Mouse (Mus musculus) neural tube, embryonic 14.5 days (tissue): ENCODE measurements around the gene Glp1r. TPM values are rescaled to one million over a fixed set of nuclear protein-coding genes. Genes with fewer than 3 reads are reported as not detected.

ENCODE experiments used
- ATAC-seq: fragments of 200-750 bp; cut with Nextera tagmentation; 2 replicates; pipeline ENCODE4 v1.8.0; 2017; ENCODE audit warnings: low read depth, mild to moderate bottlenecking, moderate TSS enrichment, moderate library complexity
- H3K27ac ChIP-seq: fragments of 300-500 bp; sonication (generic); 2 replicates; pipeline ENCODE4 v1.5.1; 2014; ENCODE audit warnings: low read depth, mild to moderate bottlenecking, control low read depth, low read length, moderate library complexity, mixed read lengths
- H3K27me3 ChIP-seq: fragments of 300-500 bp; sonication (generic); 2 replicates; pipeline ENCODE4 v1.6.1; 2014; ENCODE audit warnings: low read length; ENCODE audit not compliant: control insufficient read depth, insufficient read depth
- H3K36me3 ChIP-seq: fragments of 300-500 bp; sonication (generic); 2 replicates; pipeline ENCODE4 v1.6.1; 2014; ENCODE audit warnings: low read length, mixed read lengths; ENCODE audit not compliant: control insufficient read depth, insufficient read depth
- H3K4me1 ChIP-seq: fragments of 300-500 bp; sonication (generic); 2 replicates; pipeline ENCODE4 v1.6.1; 2014; ENCODE audit warnings: low read length; ENCODE audit not compliant: control insufficient read depth, insufficient read depth
- H3K4me2 ChIP-seq: fragments of 300-500 bp; sonication (generic); 2 replicates; pipeline ENCODE4 v1.6.1; 2014; ENCODE audit warnings: mild to moderate bottlenecking, low read depth, low read length, control low read depth
- H3K4me3 ChIP-seq: fragments of 300-500 bp; sonication (generic); 2 replicates; pipeline ENCODE4 v1.5.1; 2014; ENCODE audit warnings: low read depth, low read length, control low read depth, mixed read lengths
- H3K9ac ChIP-seq: fragments of 300-500 bp; sonication (generic); replicated peaks from 2 replicates; pipeline ENCODE4 v1.6.1; 2014; ENCODE audit warnings: low read depth, mild to moderate bottlenecking, control low read depth, low read length, mixed read lengths
- H3K9me3 ChIP-seq: fragments of 300-500 bp; sonication (generic); 2 replicates; pipeline ENCODE4 v1.6.1; 2016; ENCODE audit warnings: low read length; ENCODE audit not compliant: control insufficient read depth
- WGBS: fragments of 180-500 bp; shearing (Covaris S2); extraction: QIAGEN DNeasy Blood & Tissue Kit; methylation state at CpG from one replicate; pipeline ENCODE4 v1.1.7; 2014; 5-methylcytosine and 5-hydroxymethylcytosine counted together
- polyA plus RNA-seq: library from polyadenylated mRNA; unstranded; fragments of >200 nt; fragmentation: Nextera tagmentation; extraction: Ambion mirVana; gene quantifications from 2 replicates; pipeline ENCODE4 v1.2.1, GENCODE M21; 2014

Glp1r gene
- polyA plus RNA-seq, 1 experiment from 2014 or later: 2.0 TPM

DNA sequence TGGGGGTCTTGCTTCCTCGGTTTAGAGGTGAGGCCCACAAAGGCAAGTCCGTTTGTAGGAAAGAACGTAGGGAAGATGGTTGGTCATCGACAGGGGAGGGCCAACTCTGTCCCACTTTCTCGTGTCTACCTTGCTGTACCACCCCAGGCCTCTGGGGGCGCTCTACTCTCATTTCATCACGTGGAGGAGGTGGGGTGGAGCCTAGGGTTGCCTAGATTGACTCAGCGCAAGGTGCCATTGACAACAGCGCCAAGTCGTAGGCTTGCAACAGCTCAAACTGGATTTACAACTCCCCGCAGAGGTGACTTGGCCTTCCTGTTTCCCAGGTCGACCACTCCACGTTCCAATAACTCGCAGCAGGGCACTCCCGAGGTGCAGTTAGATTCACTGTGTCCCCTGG lies 27.3 kb upstream of the Glp1r start:
- Histone ChIP-seq H3K9ac (no peak overlapping the region), H3K27me3 (no peaks in the 10 kb centered on the region), H3K9me3 (no peaks in the 10 kb centered on the region), H3K4me2 (no peak overlapping the region), H3K4me1 (no peaks in the 10 kb centered on the region), H3K27ac (no peak overlapping the region), H3K36me3 (no peaks in the 10 kb centered on the region), H3K4me3 (no peak overlapping the region)
- 64% methylated on average over 15 of the region's 15 CpGs for WGBS
- no peak for ATAC-seq

DNA sequence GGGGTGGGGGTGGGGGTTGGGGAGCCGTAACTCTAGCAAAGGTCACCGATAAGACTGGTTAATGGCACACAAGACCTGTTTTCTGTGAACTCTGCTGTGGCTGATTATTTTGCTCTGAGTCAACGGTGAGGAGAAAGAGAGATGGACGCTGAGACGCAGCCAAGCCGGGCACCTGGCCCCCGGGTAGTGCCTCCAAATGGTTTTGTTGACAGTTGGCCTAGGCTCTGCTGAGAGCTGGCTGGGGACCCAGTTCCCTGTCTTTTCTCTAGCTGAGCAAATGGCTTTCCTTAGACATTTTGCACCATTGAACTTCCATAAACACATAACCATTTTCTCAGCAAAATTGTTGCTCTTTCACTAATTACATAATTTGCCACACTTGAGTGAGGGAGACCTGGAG lies 24.2 kb upstream of the Glp1r start:
- 77% methylated on average over 7 of the region's 7 CpGs for WGBS
- H3K4me3 ChIP-seq: no peak overlapping the region
- H3K9ac ChIP-seq: no peak overlapping the region
- H3K27ac ChIP-seq: no peak overlapping the region
- no peaks in the 10 kb centered on the region for H3K27me3 ChIP-seq
- ATAC-seq: no peak
- H3K4me1 ChIP-seq: 0 out of 2 replicates have a peak, but pooled peaks cover under 1% of the 10 kb centered on the region
- H3K36me3 ChIP-seq: no peaks in the 10 kb centered on the region
- no peak overlapping the region for H3K4me2 ChIP-seq
- H3K9me3 ChIP-seq: no peaks in the 10 kb centered on the region

DNA sequence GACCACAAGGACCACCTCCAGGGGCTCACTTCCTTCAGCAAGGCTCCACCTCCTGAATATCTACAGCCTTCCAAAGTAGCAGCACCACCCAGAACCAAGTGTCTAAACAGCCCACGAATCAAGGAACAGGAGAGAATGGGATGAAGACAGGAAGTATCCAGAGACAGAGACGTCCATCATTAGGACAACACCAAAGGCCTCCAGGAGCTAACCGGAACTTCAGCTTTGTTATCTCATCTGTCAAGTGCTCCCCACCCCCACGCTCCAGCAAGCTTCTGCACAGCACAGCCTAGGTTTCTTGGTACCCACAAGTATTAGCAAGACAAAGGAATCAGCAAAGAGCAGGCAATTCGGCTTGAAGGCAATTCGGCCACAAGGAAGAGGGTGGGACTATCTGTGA lies 23.0 kb upstream of the Glp1r start:
- Histone ChIP-seq H3K4me1 (peaks cover 8% of the 10 kb centered on the region; the same call in 1 of the 2 replicates), H3K9ac (no peak overlapping the region), H3K4me3 (no peak overlapping the region), H3K9me3 (no peaks in the 10 kb centered on the region), H3K36me3 (no peaks in the 10 kb centered on the region), H3K4me2 (no peak overlapping the region), H3K27me3 (no peaks in the 10 kb centered on the region), H3K27ac (no peak overlapping the region)
- ATAC-seq: no peak
- WGBS: 28% methylated on average over 6 of the region's 6 CpGs

DNA sequence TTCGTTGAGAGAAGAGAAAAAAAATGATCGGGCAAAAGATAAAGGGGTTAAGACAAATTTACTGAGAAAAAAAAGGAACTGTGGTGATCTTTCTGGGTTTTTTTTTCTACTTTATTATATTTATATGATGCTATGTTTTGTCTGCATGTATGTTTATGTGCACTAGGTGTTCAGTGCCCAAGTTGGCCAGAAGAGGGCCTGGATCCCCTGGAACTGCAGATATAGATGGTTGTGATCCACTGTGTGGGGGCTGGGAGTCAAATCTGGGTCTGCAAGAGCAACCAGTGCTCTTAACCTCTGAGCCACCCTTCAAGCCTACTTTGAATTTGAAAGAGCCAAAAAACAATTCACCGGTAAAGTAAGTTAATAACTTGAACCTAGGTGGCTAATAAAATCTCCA lies 21.2 kb upstream of the Glp1r start:
- Histone ChIP-seq H3K27me3 (no peaks in the 10 kb centered on the region), H3K9ac (no peak overlapping the region), H3K4me1 (peaks cover 8% of the 10 kb centered on the region; the same call in 1 of the 2 replicates), H3K4me2 (no peak overlapping the region), H3K36me3 (no peaks in the 10 kb centered on the region), H3K27ac (no peak overlapping the region), H3K4me3 (no peak overlapping the region), H3K9me3 (no peaks in the 10 kb centered on the region)
- ATAC-seq: no peak
- WGBS: 83% methylated on average over 3 of the region's 3 CpGs

DNA sequence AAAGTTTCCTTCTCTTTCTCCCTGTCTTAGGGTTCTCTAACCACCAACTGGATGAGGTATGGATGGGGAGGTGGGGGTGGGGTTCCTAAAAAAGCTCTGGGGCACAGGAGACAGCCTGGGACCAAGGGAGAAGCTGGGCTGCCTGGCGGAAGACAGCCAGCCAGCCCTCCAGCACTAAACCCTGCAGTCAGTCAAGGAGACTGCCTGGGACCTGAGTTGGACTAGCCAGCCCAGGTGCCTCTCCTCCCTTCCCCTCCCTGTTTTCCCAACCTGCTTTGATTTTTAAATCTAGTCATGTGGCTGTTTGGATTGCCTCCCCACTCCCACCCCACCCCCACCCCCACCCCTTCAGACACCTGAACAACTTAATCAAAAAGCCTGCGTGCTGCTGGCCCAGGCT lies 20.6 kb upstream of the Glp1r start:
- 59% methylated on average over 2 of the region's 2 CpGs for WGBS
- peaks cover 8% of the 10 kb centered on the region; the same call in 1 of the 2 replicates for H3K4me1 ChIP-seq
- no peaks in the 10 kb centered on the region for H3K27me3 ChIP-seq
- ATAC-seq: no peak
- no peak overlapping the region for H3K4me2 ChIP-seq
- no peaks in the 10 kb centered on the region for H3K9me3 ChIP-seq
- H3K36me3 ChIP-seq: no peaks in the 10 kb centered on the region
- no peak overlapping the region for H3K4me3 ChIP-seq
- no peak overlapping the region for H3K9ac ChIP-seq
- H3K27ac ChIP-seq: no peak overlapping the region

DNA sequence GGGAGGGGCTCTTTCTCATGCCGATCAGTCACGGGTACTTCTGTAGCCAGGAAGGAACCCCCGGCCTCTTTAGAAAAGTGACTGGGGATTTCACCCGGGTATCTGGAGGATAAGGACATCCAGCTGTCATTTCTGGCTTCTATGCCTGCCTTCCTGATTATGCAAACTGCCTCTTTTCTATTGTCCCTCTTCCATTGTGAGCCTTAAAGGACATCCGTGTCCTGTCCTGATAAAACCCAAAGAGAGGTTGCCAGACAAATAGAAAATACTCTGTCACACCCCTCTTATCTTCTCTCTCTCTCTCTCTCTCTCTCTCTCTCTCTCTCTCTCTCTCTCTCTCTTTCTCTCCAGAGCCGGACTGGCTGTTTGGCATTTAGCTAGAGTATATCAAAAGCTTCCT lies 19.4 kb upstream of the Glp1r start:
- Histone ChIP-seq H3K27me3 (no peaks in the 10 kb centered on the region), H3K9me3 (no peaks in the 10 kb centered on the region), H3K27ac (no peak overlapping the region), H3K4me2 (no peak overlapping the region), H3K9ac (no peak overlapping the region), H3K4me1 (peaks cover 8% of the 10 kb centered on the region; the same call in 1 of the 2 replicates), H3K4me3 (no peak overlapping the region), H3K36me3 (no peaks in the 10 kb centered on the region)
- no peak for ATAC-seq
- 2% methylated on average over 6 of the region's 6 CpGs for WGBS

DNA sequence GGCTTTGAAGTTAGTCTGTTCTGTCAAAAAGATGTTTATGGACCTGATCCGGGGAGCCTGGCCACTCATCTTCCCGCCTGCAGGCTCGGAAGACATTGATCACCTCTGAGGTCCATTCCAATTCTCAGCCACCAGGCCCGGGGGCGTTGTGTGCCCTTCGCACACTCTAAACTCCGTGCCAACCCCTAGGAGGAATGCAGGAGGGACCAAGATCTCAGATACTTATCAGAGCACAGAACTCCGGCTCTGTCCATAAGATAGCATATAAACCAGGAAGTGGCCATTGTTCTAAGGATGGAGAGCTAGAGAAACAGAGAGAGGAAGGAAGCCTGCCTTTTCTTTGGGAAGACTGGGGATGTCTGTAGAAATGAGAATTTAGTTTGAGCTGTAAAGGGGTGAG lies 18.1 kb upstream of the Glp1r start:
- no peak overlapping the region for H3K27ac ChIP-seq
- no peaks in the 10 kb centered on the region for H3K27me3 ChIP-seq
- no peak overlapping the region for H3K9ac ChIP-seq
- 68% methylated on average over 8 of the region's 8 CpGs for WGBS
- peaks cover 8% of the 10 kb centered on the region; the same call in 1 of the 2 replicates for H3K4me1 ChIP-seq
- H3K4me2 ChIP-seq: no peak overlapping the region
- H3K4me3 ChIP-seq: no peak overlapping the region
- no peaks in the 10 kb centered on the region for H3K36me3 ChIP-seq
- H3K9me3 ChIP-seq: no peaks in the 10 kb centered on the region
- no peak for ATAC-seq

DNA sequence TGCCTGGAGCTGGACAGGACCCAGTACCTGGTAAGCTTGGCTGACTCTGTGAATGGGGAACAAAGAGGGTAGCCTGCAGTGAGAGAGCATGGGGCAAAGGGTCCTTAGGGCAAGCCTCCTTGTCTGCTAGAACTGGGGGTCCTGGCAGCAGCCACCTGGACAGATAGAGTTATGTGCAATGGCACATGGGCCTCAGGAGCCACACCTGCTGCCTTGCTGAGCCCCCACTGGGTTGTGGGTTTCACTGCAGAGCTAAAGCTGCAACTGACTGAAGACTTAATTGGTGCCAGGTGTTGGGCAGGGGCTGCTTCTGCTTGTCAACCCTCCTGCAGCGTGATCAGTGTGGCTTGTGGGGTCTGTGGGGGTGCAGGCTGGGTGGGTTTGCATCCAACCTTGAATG lies 9.5 kb upstream of the Glp1r start:
- Histone ChIP-seq H3K27me3 (no peaks in the 10 kb centered on the region), H3K9ac (no peak overlapping the region), H3K4me2 (no peak overlapping the region), H3K27ac (no peak overlapping the region), H3K4me1 (peaks cover 5% of the 10 kb centered on the region; the same call in 1 of the 2 replicates), H3K4me3 (no peak overlapping the region), H3K9me3 (no peaks in the 10 kb centered on the region), H3K36me3 (no peaks in the 10 kb centered on the region)
- 22% methylated on average over 1 of the region's 1 CpGs for WGBS
- ATAC-seq: no peak

DNA sequence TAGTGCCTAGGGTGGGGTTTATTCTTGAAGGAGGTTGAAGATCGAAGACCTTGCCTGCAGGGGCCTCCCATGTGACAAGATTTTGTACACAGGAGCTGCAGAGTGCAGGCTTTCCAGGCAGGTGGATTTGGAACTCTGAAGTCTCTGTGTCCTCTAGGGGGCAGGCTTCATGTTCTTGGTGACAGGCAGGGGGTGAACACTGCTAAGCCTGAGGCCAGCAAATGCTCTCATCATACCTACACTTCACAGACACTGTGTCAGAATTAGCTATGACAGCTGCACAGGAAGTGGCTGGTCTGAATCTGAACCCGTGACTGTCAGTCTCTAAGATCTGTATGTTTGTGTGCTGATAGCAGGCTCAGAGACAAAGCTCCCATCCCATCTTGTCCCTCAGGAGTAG lies 8.9 kb upstream of the Glp1r start:
- no peak for ATAC-seq
- Histone ChIP-seq H3K27me3 (no peaks in the 10 kb centered on the region), H3K4me3 (no peak overlapping the region), H3K9me3 (no peaks in the 10 kb centered on the region), H3K9ac (no peak overlapping the region), H3K27ac (no peak overlapping the region), H3K4me1 (peaks cover 5% of the 10 kb centered on the region; the same call in 1 of the 2 replicates), H3K36me3 (no peaks in the 10 kb centered on the region), H3K4me2 (no peak overlapping the region)
- 50% methylated on average over 2 of the region's 2 CpGs for WGBS

DNA sequence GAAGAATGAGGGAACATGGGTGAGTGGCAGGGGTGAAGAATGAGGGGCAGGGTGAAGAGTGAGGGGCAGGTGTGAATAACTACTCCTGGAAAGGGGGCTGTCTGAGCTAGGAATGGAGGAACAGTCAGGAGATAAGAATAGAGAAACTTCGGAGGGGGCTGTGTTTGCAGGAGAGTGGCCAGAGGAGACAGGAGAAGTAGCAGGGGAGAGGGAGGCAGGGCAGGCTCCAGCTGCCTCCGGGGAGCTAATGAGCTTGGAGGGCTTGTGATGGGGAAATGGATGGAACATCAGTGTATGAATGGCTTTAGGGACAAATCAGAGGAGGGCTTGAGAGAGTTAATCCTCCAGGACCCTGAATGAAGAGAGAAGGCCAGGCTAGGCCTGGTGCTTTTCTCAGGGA lies 4.5 kb upstream of the Glp1r start:
- H3K27me3 ChIP-seq: peaks cover 4% of the 10 kb centered on the region
- no peak overlapping the region for H3K27ac ChIP-seq
- H3K36me3 ChIP-seq: no peaks in the 10 kb centered on the region
- no peak overlapping the region for H3K4me3 ChIP-seq
- no peak overlapping the region for H3K4me2 ChIP-seq
- no peaks in the 10 kb centered on the region for H3K9me3 ChIP-seq
- H3K4me1 ChIP-seq: peaks cover 4% of the 10 kb centered on the region; the same call in 1 of the 2 replicates
- ATAC-seq: no peak
- 30% methylated on average over 2 of the region's 2 CpGs for WGBS
- H3K9ac ChIP-seq: no peak overlapping the region
